Mouse (Mus musculus): Measurements from ENCODE around the gene Armc9.

Gene Armc9

DNA sequence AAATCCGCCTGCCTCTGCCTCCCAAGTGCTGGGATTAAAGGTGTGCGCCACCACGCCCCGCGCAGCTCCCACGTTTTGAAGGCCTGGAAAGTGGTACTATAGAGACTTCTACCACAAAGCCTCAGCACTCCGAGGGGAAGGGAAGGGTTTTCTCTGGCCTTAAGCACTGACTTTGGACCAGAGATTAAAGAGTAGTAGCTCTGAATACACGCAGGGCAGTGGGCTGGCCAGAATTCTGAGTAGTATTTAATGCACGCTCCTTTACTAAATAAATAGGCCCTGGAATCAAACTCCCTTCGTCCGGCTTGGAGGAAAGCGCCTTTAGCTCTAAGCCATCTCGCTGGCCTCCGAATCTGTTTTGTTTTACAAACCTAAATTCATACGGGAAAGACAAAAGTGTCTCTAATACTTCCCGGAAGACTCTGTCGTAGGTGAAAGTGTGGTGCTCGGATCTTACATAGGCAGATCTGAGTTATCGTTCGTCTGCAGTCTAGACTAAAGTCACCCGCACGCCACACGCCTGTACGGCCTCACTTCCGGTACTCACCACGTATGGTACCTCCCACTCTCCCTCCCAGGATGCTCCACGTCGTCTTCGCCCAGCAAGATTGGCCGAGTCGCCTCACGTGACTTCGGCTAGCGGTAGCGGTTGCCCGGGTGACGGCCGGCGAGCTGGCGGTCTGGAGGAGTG lies at the start of gene Armc9:
TSS of gene Armc9 (plus strand) at position 648 of the 691 bp plus-strand sequence.
- in situ Hi-C loops (cut with MseI, MboI): no loop called here

DNA sequence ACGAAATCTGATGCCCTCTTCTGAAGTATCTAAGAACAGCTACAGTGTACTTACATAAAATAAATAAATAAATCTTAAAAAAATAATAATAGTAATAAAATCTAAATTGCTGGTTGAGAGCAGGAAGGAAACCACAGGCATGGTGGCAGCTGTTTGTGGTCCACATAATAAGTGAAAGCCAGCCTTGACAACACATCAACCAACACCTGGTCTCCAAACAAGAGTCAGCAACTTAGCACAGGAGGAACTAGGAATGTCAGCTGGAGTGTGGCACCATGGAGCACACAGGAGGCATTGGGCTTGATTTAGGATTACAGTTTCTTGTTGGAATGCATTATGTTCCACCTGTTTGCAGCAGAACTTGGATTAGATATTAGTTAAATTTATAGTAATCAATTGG lies 49.5 kb upstream of the Armc9 start:
- in situ Hi-C loops (cut with MseI, MboI): no loop called here

DNA sequence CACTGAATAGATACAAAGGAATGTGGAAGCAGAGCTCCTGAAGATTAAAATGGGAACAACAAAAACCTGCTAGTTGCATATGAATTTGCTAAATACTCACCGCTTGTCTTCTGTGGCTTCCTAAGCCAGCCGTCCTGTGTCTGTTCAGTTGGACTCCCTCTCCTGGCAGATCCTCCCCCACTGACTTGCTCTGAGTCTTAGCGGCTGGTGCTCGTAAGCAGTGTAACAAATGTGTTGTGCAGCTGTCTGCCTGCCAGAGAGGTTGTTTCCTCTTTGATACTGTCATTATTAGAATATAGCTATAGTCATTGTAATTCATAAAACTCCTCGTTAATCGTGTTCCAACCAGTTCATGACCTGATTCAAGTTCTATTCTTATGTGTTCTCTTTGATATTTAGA lies 42.8 kb upstream of the Armc9 start, which contains the start of gene Htr2b:
TSS of gene Htr2b (minus strand) at position 192 of the 400 bp plus-strand sequence.
- in situ Hi-C loops (cut with MseI, MboI): no loop called here

DNA sequence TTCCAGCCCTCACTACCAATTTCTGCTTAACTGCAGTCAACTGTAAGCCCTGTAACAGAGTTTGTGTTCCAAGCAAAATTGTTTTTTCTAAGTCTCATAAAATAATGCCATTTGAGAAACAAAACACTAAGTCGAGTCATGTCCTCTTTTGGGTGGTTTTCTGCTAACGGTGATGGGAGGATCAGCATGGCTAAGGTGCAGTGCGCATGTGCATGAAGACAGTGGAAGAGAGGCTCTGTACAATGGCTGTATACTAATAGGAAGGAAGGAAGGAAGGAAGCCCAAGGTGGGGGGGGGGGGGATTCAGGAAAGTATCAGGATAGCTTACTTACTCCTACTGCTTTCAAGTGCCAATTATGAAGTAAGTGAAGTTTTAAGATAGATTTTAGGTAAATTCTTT lies 40.4 kb upstream of the Armc9 start:
- in situ Hi-C loops (cut with MseI, MboI): no loop called here

DNA sequence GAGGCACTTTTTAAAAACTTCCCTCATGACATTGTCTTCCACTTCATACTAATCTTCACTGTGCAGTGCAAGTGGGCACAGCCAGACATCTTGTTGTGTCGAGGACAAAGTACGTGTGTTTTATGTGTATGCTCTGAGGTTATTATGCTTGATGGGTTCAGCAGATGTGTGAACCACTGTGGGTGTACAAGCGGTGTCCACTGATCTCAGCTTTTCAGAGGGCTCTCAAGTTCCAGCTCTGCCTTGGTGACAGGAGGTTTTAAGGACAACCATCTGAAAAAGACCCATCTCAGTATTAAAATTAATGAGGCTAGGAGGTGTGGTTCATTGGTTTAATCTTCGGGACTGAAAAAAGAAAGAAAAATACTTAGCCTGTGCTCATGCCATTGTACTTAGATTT lies 35.0 kb upstream of the Armc9 start:
- in situ Hi-C loops (cut with MseI, MboI): no loop called here

DNA sequence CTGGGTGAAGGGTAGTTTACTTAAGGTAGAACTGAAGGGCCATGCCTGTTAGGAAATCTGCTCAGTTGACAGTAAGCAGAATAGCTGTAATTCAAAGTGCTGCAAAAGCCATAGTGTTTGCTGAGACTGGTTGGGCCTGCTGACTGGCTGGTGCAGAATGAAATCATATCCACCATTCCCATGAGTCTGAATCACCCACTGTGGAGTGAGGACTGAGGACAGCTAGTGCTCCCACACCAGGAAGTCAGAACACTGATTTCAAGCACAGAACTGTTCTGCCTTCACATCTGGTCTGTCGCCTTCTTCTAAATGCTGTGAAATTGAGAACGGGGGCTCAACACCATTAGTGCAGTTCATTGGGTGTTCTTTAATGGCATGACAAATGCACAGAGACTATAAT lies 28.5 kb upstream of the Armc9 start:
- in situ Hi-C loops (cut with MseI, MboI): no loop called here

DNA sequence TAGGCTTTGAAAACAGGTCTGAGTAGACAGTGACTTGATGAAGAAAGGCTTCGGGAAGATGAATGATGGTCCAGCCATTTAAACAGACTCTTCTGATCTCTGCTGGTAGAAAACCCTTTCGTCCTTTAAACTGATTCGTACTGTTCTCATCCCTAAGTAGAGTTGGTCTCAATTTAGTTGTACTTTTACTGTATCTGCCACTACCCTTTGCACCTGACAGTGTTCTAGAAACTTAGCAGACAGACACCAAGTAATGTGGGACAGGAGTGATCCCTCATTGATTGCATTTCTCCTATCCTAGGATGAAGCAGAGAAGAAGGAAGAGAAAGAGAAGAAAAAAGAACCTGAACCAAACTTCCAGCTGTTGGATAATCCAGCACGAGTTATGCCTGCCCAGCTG lies 21.2 kb upstream of the Armc9 start, which contains the start of gene Gm21972:
TSS of gene Gm21972 (plus strand) at position 301 of the 400 bp plus-strand sequence.
- in situ Hi-C loops (cut with MseI, MboI): no loop called here

DNA sequence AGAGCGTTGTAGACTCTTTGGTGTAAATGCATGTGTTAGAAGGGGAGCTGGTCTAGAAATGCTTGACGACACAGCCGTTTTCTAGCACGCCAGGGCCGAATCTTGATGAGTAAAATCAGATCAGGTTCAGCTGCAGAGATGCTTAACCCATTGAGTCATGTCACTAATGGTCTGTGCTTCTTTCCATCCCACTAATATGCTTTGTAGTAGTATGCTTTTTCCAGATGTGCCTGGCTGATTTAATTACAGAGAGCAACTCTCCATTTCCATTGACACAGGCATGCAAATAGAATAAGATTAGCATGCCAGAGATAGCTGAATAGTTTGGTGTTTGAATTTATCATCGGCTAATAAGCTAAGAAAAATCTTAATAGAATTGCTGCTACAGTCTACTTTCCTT lies 19.3 kb upstream of the Armc9 start:
- in situ Hi-C loops (cut with MseI, MboI): no loop called here

DNA sequence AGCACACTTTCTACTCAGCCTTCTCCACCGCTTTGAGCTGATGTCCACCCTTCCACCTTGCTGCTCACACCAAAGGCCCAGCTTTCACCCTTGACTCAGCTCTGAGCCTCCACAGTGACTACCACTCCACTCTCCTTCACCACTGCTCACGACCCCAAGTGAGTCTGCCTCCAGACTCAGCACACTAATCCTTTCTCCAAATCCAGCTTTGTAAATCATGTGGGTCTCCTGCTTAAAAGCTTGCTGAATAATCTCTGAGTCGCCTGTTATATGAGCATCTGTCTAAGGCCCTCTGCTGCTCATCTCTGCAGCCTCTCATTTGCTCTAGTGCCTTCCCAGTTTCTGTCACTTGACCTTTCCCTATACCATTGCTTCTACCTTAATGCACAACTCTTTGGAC lies 13.5 kb upstream of the Armc9 start:
- in situ Hi-C loops (cut with MseI, MboI): no loop called here

DNA sequence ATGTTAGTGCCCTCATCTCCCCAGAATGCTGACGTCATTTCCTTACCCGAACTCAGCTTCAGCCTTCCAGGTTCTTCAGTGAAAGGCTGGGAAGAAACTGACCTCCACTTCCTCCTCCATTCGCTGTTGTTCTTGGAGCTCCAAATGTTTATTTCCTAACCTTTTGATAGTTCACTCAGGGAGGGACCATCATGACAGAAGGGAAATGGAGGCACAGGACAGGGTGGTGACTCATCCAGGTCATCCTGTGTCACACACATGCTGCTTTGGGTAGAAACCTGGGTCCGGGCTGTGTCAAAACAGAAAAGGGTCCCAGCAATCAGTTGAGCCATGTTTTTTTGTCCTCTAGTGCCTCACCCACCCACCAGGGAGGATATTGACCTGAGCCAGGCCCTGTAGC lies 11.4 kb upstream of the Armc9 start:
- in situ Hi-C loops (cut with MseI, MboI): no loop called here

DNA sequence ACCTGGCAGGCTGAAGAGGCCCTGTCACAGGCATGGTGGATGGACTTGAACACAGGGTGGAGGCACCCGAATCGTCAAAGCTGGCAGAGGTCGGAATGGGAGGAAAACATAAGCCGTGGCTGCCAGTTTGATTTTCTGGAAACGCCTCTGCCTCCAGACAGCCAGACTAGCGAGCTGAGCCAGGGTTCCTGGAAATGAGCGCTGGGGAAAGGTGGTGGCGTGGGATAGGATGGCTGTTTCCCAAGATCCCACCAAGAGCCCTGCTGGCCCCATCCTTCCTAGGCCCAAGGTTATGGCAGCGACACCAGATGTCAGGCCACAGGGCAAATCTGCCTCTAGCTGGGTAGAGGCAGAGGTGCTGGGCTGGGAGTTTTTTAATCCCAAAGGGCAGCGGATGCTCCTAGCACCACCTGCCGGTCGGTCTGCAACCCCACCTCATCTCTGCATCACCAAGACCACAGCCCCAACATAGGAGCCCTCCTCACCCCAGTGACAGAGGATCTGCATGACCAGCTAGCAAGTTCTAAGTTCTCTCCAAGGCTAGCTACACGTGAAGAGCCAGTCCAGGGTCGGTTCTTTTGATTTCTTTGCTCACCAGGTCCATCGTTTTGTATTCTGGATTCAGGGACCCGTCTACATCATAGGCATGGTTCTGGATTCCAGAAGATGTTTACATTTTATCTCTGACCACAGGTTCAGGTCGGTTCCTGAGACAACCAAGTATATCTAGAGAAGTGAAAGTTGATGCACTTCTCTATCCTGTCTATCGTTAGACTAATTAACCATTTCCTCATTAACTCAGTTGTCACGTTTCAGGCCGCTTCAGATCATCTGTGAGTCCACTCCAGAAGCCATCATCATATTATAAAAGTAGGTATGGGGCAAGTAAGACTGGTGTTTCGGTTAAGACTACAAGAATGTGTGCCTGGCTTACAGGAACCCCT lies 10.3 kb upstream of the Armc9 start:
- in situ Hi-C loops (cut with MseI, MboI): no loop called here

DNA sequence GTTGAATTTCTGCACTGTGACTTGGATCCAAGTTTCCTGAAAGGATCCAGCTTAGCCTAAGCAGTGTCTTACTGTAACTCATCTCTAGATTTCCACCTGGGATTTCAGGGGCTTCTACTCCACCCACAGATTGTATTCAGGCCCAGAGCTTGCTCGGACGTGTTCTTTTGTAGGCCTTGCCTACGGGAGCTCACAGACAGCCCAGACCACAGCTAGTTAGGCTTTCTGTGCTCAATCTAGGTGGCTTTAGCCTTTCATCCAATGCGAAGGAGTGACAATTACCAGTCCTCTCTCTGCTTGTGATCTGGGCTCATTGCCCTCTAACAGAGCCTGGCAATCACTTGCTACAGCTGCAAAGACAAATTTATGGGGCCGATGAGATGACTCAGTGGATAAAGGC lies 8.3 kb upstream of the Armc9 start:
- in situ Hi-C loops (cut with MseI, MboI): no loop called here

DNA sequence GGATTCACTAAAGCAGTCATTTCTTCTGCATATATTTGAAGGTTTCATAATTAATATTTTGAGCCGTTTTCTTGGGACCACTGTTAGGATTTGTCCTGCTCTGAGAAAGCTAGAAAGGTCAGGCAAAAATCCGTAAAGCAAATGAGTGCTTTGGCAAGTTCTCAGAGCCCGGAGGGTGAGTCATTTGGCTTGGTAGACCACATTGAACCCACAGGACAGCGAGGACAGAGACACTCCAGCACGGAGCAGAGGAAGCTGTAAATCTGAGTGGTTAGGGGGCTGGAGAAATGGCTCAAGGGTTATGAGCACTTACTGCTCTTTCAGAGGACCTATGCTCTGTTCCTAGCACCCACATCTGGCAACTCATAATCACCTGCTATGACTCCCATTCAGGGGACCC lies 7.0 kb upstream of the Armc9 start:
- in situ Hi-C loops (cut with MseI, MboI): no loop called here

DNA sequence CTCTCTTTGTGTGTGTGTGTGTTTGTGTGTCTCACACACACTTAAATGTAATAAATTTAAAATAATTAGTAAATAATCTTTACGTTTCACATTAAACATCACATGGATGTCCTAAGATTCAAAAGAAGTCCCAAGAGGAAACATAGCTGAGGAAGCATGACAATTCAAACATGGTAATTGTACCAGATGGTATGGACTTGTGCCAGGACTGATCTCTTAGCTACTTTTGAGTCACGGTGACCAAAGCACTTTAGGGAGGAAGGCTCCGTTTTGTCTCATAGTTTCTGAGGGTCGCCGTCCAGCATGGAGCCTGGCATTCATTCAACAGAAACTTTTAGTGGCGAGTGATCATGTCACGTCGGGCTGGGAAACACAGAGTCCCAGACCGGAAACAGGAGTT lies 6.4 kb upstream of the Armc9 start:
- in situ Hi-C loops (cut with MseI, MboI): no loop called here

DNA sequence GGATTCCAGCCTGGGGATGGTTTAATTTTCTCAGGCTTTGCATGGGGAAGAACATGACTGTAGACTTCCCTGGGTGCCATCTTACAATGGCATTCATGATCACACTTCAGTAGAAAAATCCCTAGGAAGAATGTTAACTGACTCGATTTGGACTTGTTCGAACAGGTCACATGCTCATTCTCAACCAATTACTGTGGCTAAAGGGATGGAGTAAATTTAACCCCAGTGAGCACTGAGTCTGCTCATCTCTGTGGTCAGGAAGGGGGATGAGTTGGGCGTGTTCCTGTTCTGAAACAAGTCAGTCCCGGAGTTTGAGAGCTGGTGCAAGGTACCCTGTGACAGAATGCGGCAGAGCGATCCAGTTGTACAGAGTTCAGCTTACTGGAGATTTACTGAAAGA lies 3.7 kb upstream of the Armc9 start:
- in situ Hi-C loops (cut with MseI, MboI): no loop called here

DNA sequence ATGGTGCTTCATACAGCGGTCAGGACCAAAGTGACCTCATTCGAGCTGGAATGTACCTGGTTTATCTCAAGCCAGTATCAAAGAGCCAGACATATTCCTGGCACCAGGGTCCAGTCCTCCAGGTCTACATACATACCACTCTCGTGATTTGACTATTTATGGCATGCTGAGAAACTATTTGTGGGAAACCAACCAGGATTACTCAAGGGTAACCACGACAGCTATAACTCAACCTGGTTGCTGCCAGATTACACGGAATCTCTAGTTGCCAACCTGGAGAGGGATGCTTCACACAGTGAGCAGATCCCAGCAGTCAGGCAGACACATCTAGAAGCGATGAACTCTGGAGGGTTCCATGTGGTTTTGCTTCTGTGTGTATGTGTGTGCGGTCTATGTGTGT lies 3.2 kb upstream of the Armc9 start:
- in situ Hi-C loops (cut with MseI, MboI): no loop called here

DNA sequence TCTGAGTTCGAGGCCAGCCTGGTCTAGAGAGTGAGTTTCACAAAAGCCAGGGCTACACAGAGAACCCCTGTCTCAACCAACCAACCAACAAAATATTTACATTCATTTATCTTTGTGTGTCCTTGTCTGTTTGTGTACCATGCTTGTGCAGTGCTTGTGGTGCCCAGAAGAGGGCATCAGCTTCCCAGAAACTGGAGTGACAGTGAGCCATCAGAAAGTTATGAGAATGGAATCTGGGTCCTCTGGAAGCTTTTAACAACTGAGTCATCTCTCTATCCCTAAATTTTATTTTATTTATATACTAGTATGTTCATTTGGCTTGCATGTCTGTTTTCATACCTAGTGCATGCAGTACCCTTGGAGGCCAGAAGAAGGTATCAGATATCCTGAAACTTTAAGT lies 2.0 kb upstream of the Armc9 start:
- in situ Hi-C loops (cut with MseI, MboI): no loop called here

DNA sequence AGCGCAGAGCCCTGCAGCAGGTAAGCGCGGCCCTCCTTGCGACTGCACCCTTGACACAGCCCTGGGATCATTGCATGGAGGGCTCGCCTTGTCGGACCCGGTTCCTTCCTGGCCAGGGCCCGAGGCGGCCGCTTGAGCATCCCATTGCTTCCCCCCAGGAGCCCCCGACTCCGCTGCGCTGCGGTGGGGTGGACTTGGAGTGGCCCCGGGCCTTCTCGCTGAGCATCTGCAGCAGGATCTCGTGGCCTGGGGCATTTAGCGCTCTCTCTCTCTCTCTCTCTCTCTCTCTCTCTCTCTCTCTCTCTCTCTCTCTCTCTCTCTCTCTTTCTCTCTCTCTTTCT lies 214 bp downstream of the Armc9 start:
- in situ Hi-C loops (cut with MseI, MboI): no loop called here

DNA sequence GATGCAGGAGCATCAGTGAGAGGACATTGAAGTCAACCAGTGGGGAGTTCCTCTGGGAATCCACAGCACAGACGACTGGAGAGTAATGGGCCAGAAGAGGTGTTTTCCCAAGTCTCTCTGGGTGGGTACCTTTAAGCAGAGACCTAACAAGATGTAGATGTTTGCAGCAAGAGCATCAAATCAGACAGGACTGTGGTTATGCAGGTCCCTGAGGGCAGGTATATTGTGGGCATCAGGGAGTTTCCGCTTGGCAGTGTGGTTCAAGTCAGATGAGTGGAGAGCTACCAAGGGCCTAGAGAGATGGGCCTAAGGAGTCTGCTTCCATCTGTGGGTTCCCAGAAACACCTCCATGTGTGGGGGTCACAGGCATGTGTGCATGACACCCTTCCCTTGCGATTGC lies 1.5 kb downstream of the Armc9 start:
- in situ Hi-C loops (cut with MseI, MboI): no loop called here

DNA sequence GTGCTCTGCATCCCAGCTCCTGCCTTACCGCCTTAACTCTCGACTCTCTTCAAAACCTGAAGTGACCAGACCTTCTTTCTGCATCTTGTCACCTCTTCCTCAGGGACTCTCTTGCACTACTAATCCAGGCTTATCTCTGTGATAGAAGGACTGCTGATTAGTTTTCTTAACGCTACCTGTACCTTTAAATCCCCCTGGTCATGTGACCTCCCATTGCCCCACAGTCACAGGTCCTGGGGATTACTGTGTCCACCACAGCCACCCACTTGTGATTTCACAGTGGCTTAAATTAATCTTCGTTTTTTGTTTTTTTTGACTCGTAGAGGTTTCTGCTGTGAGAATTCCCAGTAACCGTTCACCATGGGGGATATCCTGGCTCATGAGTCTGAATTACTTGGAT lies 2.0 kb downstream of the Armc9 start:
- in situ Hi-C loops (cut with MseI, MboI): no loop called here

DNA sequence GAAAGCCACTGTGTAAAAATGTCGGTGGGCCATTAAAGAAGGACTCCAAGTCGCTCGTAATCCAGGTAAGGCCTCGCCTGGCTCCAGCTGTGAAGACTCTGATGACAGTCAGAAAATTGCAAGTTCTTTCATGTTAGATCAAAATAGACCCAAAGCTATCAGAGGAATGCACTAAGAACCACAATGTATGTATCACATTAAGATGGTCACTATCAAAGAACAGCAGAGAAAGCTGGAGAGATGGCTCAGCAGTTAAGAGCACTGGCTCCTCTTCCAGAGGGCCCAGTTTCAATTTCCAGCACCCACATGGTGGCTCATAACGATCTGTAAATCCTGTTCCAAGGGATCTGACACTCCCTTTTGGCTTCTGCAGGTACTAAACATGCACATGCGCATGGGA lies 5.5 kb downstream of the Armc9 start:
- in situ Hi-C loops (cut with MseI, MboI): no loop called here

DNA sequence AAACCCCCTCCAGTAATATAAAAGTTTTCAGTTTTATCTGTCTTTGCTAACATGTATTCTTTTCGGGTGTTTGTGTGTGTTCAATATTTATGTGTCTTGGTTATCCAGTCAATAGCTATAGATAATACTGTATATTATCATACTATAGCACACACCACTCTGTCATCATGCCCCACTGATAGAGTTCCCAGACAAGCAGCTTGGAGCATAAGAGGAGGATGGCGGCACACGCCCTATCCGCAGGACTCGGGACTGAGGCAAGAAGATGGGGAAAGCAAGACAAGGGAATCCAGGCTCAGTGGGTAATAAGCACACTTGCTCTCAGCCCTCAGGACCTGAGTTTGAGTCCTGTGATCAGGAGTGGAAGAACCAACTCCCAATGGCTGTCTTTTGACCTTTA lies 5.9 kb downstream of the Armc9 start:
- in situ Hi-C loops (cut with MseI, MboI): no loop called here

DNA sequence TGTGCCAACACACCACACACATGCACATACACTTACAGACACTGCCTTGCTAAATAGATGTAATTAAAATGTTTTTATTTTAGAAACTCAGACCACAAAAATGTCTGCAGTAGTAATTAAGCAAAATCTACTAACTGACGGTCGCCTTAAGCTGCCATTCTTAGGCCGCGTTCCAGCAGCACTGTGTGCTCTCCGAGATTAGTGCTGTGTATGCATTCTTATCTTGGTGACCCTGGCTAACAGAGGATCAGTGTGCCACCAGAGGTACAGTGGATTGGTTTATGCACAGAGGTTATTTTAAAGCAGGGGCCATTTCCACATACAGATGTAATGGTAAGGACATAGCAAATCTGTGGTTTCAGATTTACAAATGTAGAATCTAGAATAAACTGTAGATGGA lies 6.5 kb downstream of the Armc9 start:
- in situ Hi-C loops (cut with MseI, MboI): no loop called here
